ENCODE assay signal across 11 mouse cellular contexts in genomic region chr10:81404720-81405119, GRCm38 (mm10). TPM values are rescaled to one million over a fixed set of nuclear protein-coding genes. Genes with fewer than 3 reads are reported as not detected.
A peak's percentile ranks its signal among the peaks of the same experiment; 100 is the strongest.
DNase-seq lines count a peak whose midpoint lies in the region; ATAC-seq and TF ChIP-seq lines count a peak whose summit lies in the region.
"Had no signal": no experiment of that assay in that cellular context is flagged by ENCODE, and none has a peak within 500 bp of the region (broad histone marks: within the 10 kb centered on the region; RNA-seq: fewer than 3 reads in every experiment).

No protein-coding gene starts in this region.

- 0 out of 2 replicates have a peak overlapping the region, but pooled peaks have one; percentile 1 for H3K4me2 ChIP-seq in heart, embryonic 11.5 days
- no peak overlapping the region for H3K4me2 ChIP-seq in heart, embryonic 12.5 days
- H3K4me2 ChIP-seq in embryonic facial prominence, embryonic 11.5 days (ENCODE audit: low read depth, low read length), result no peak overlapping the region
- H3K4me2 ChIP-seq: lung, embryonic 14.5 days had no signal

- intact Hi-C loops in left cerebral cortex, postnatal 25 days (cut with DNase I), result no loop called here

- no peaks in the 10 kb centered on the region for H3K9me3 ChIP-seq in heart, embryonic 11.5 days (replicated peaks; ENCODE audit: control insufficient read depth, low read length)
- no peaks in the 10 kb centered on the region for H3K9me3 ChIP-seq in heart, embryonic 12.5 days (replicated peaks)
- H3K9me3 ChIP-seq in E14TG2a.4 (ENCODE audit: low read length), result no peaks in the 10 kb centered on the region
- H3K9me3 ChIP-seq in embryonic facial prominence, embryonic 11.5 days (replicated peaks; ENCODE audit: control insufficient read depth, low read length), result no peaks in the 10 kb centered on the region

- ATAC-seq in heart, embryonic 11.5 days (replicated peaks; ENCODE audit: insufficient number of reproducible peaks, low FRiP score, low TSS enrichment), result no peak
- ATAC-seq in heart, embryonic 12.5 days (ENCODE audit: insufficient number of reproducible peaks, low FRiP score), result no peak
- no peak for ATAC-seq in embryonic facial prominence, embryonic 11.5 days (replicated peaks; ENCODE audit: insufficient number of reproducible peaks, low FRiP score, low TSS enrichment, low read depth)

- peaks cover 21% of the 10 kb centered on the region for H3K27me3 ChIP-seq in heart, embryonic 11.5 days (ENCODE audit: control insufficient read depth, insufficient read depth, low read length)
- peaks cover 5% of the 10 kb centered on the region; the same call in 1 of the 2 replicates for H3K27me3 ChIP-seq in heart, embryonic 12.5 days (replicated peaks)
- 0 out of 2 replicates have a peak, but pooled peaks cover 8% of the 10 kb centered on the region for H3K27me3 ChIP-seq in E14TG2a.4 (ENCODE audit: insufficient read depth, low read length)
- peaks cover 2% of the 10 kb centered on the region; the same call in 1 of the 2 replicates for H3K27me3 ChIP-seq in embryonic facial prominence, embryonic 11.5 days (ENCODE audit: control insufficient read depth, insufficient read depth, low read length)

- no peak for DNase-seq in embryonic facial prominence, embryonic 11.5 days (ENCODE audit: low spot score)
- peak; percentile 30 for DNase-seq in lung, adult 2 months
- DNase-seq in left cerebral cortex, postnatal 25 days (ENCODE audit: low spot score in 2 of 2), result no peak
- DNase-seq in right cerebral cortex, postnatal 14 days, result no peak
- no peak for DNase-seq in cerebellum, adult 11-12 months
- DNase-seq: gastrocnemius, postnatal 25 days; lung, embryonic 14.5 days had no signal

- TF ChIP-seq CTCF in E14TG2a.4 (conservative IDR thresholded peaks at IDR 0.05; ENCODE audit: low read length), result no peak
- TF ChIP-seq CTCF in lung, adult 2 months (IDR thresholded peaks at IDR 0.05; ENCODE audit: insufficient read depth, low read length), result no peak

- H3K9ac ChIP-seq in heart, embryonic 11.5 days (ENCODE audit: low read depth, low read length), result no peak overlapping the region
- H3K9ac ChIP-seq in heart, embryonic 12.5 days, result no peak overlapping the region
- H3K9ac ChIP-seq in embryonic facial prominence, embryonic 11.5 days (replicated peaks; ENCODE audit: low read length), result no peak overlapping the region
- H3K9ac ChIP-seq: lung, embryonic 14.5 days had no signal

- H3K4me1 ChIP-seq in heart, embryonic 11.5 days (ENCODE audit: control insufficient read depth, insufficient read depth, low read length), result peaks cover 72% of the 10 kb centered on the region
- H3K4me1 ChIP-seq in heart, embryonic 12.5 days (replicated peaks), result peaks cover 90% of the 10 kb centered on the region
- peaks cover 97% of the 10 kb centered on the region for H3K4me1 ChIP-seq in E14TG2a.4 (replicated peaks; ENCODE audit: low read depth, low read length)
- peaks cover 33% of the 10 kb centered on the region for H3K4me1 ChIP-seq in embryonic facial prominence, embryonic 11.5 days (ENCODE audit: control insufficient read depth, insufficient read depth, low read length)
- H3K4me1 ChIP-seq in lung, adult 2 months (ENCODE audit: control insufficient read depth, insufficient read depth, low read length), result peaks cover 60% of the 10 kb centered on the region

- H3K4me3 ChIP-seq in heart, embryonic 11.5 days (ENCODE audit: low read depth, low read length), result no peak overlapping the region
- H3K4me3 ChIP-seq in heart, embryonic 12.5 days, result no peak overlapping the region
- H3K4me3 ChIP-seq in E14TG2a.4 (replicated peaks; ENCODE audit: low read length), result peak overlapping the region; percentile 69
- H3K4me3 ChIP-seq in embryonic facial prominence, embryonic 11.5 days (ENCODE audit: low read depth, low read length), result no peak overlapping the region
- H3K4me3 ChIP-seq in lung, adult 2 months (replicated peaks; ENCODE audit: extremely low read depth, low read depth, low read length), result no peak overlapping the region

- peaks cover 11% of the 10 kb centered on the region; the same call in 1 of the 2 replicates for H3K36me3 ChIP-seq in heart, embryonic 11.5 days (ENCODE audit: control insufficient read depth, insufficient read depth, low read length)
- H3K36me3 ChIP-seq in heart, embryonic 12.5 days, result peaks cover 68% of the 10 kb centered on the region
- H3K36me3 ChIP-seq in E14TG2a.4 (ENCODE audit: insufficient read depth, low read length), result peaks cover 35% of the 10 kb centered on the region
- no peaks in the 10 kb centered on the region for H3K36me3 ChIP-seq in embryonic facial prominence, embryonic 11.5 days (replicated peaks; ENCODE audit: control insufficient read depth, insufficient read depth, low read depth, low read length)

- peak overlapping the region; percentile 29; the same call in 1 of the 2 replicates for H3K27ac ChIP-seq in heart, embryonic 11.5 days (ENCODE audit: low read depth, low read length)
- H3K27ac ChIP-seq in heart, embryonic 12.5 days (ENCODE audit: poor library complexity, severe bottlenecking), result no peak overlapping the region; the same call in 1 of the 2 replicates
- 0 out of 2 replicates have a peak overlapping the region, but pooled peaks have one; percentile 16 for H3K27ac ChIP-seq in embryonic facial prominence, embryonic 11.5 days (replicated peaks; ENCODE audit: low read depth, low read length)

- 58% methylated on average over 18 of the region's 18 CpGs for WGBS in heart, embryonic 11.5 days (ENCODE audit: insufficient replicate concordance)
- 54% methylated on average over 18 of the region's 18 CpGs for WGBS in heart, embryonic 12.5 days
- WGBS in embryonic facial prominence, embryonic 11.5 days, result 62% methylated on average over 18 of the region's 18 CpGs
- WGBS in lung, adult 2 months, result 40% methylated on average over 18 of the region's 18 CpGs

- no peak for TF ChIP-seq POLR2A in lung, adult 2 months (IDR thresholded peaks at IDR 0.05; ENCODE audit: borderline replicate concordance, extremely low read depth, low read depth, low read length)

RNA-seq across cellular contexts. Expression of gene Smim24, which starts 11.9 kb away (rescaled TPM):
- 4.2 and 5.8 TPM in 2 replicates for polyA plus RNA-seq in heart, embryonic 11.5 days (2014; fragmentation: Nextera tagmentation; extraction: Ambion mirVana)
- 2.9 and 4.3 TPM in 2 replicates for polyA plus RNA-seq in heart, embryonic 12.5 days (2016; fragmentation: Nextera tagmentation; extraction: Ambion mirVana)
- 3.4 and 4.1 TPM in 2 replicates for polyA plus RNA-seq in embryonic facial prominence, embryonic 11.5 days (2014; fragmentation: Nextera tagmentation; extraction: Ambion mirVana)
- polyA plus RNA-seq in lung, adult 2 months (2012; rRNA removed), result 8.8 and 10.1 TPM in 2 replicates
- total RNA-seq in left cerebral cortex, postnatal 25 days (2021), result 1 to 10 TPM in 1 of 2 experiments, under 1 TPM in 1; 0.89 to 1.5 TPM

RNA-seq across cellular contexts. Expression of gene Gm48552, which starts 15.9 kb away (rescaled TPM):
- polyA plus RNA-seq in heart, embryonic 11.5 days (2014; fragmentation: Nextera tagmentation; extraction: Ambion mirVana), result 0.55 and 1.2 TPM in 2 replicates
- 1.2 and 1.8 TPM in 2 replicates for polyA plus RNA-seq in heart, embryonic 12.5 days (2016; fragmentation: Nextera tagmentation; extraction: Ambion mirVana)
- polyA plus RNA-seq in embryonic facial prominence, embryonic 11.5 days (2014; fragmentation: Nextera tagmentation; extraction: Ambion mirVana), result 0.63 TPM in 1 of 2 replicates, not detected in the other
- polyA plus RNA-seq in lung, adult 2 months (2012; rRNA removed), result 3.6 and 5.9 TPM in 2 replicates
- total RNA-seq in left cerebral cortex, postnatal 25 days (2021), result 1 to 10 TPM; 4.0 to 4.1 TPM
- polyA plus RNA-seq: testis, adult 2 months had no signal

RNA-seq across cellular contexts. Expression of gene Gm48551, which starts 20.5 kb away (rescaled TPM):
- polyA plus RNA-seq in heart, embryonic 11.5 days (2014; fragmentation: Nextera tagmentation; extraction: Ambion mirVana), result 1.4 and 2.9 TPM in 2 replicates
- polyA plus RNA-seq in heart, embryonic 12.5 days (2016; fragmentation: Nextera tagmentation; extraction: Ambion mirVana), result 1.9 and 2.2 TPM in 2 replicates
- 2.5 and 4.1 TPM in 2 replicates for polyA plus RNA-seq in embryonic facial prominence, embryonic 11.5 days (2014; fragmentation: Nextera tagmentation; extraction: Ambion mirVana)
- 3.7 and 6.3 TPM in 2 replicates for polyA plus RNA-seq in lung, adult 2 months (2012; rRNA removed)
- total RNA-seq in left cerebral cortex, postnatal 25 days (2021), result 1 to 10 TPM; 3.5 to 4.2 TPM

RNA-seq across cellular contexts. Expression of gene Dohh, which starts 20.5 kb away (rescaled TPM):
- polyA plus RNA-seq in heart, embryonic 11.5 days (2014; fragmentation: Nextera tagmentation; extraction: Ambion mirVana), result 47.5 and 61.4 TPM in 2 replicates
- polyA plus RNA-seq in heart, embryonic 12.5 days (2016; fragmentation: Nextera tagmentation; extraction: Ambion mirVana), result 66.7 and 66.9 TPM in 2 replicates
- polyA plus RNA-seq in embryonic facial prominence, embryonic 11.5 days (2014; fragmentation: Nextera tagmentation; extraction: Ambion mirVana), result 45.0 and 52.5 TPM in 2 replicates
- polyA plus RNA-seq in lung, adult 2 months (2012; rRNA removed), result 79.2 and 83.4 TPM in 2 replicates
- 10 to 100 TPM; 83.7 to 87.7 TPM for total RNA-seq in left cerebral cortex, postnatal 25 days (2021)

RNA-seq across cellular contexts. Expression of gene Fzr1, which starts 26.4 kb away (rescaled TPM):
- 66.1 and 70.0 TPM in 2 replicates for polyA plus RNA-seq in heart, embryonic 11.5 days (2014; fragmentation: Nextera tagmentation; extraction: Ambion mirVana)
- 96.4 and 99.5 TPM in 2 replicates for polyA plus RNA-seq in heart, embryonic 12.5 days (2016; fragmentation: Nextera tagmentation; extraction: Ambion mirVana)
- polyA plus RNA-seq in embryonic facial prominence, embryonic 11.5 days (2014; fragmentation: Nextera tagmentation; extraction: Ambion mirVana), result 92.1 and 95.0 TPM in 2 replicates
- 59.3 and 61.8 TPM in 2 replicates for polyA plus RNA-seq in lung, adult 2 months (2012; rRNA removed)
- 10 to 100 TPM; 63.5 to 70.2 TPM for total RNA-seq in left cerebral cortex, postnatal 25 days (2021)
